Mouse (Mus musculus) retina, postnatal 1 day (tissue): ENCODE measurements around the gene Tmub2.
"Not testable (repeated sequence)": the region's sequence is repeated elsewhere in the genome, so short reads cannot be mapped to it uniquely, and the experiment has no call there.

Experiments used
- DNase-seq: peaks from one replicate; pipeline ENCODE4 v3.0.0-alpha.2; 2012

Gene Tmub2

GRCm38 (mm10) chr11:102280267-102280666, 4.5 kb upstream of the Tmub2 start:
- not testable (repeated sequence) for DNase-seq

- no peak for DNase-seq
These were observed 809 bp upstream of the Tmub2 start for GRCm38 (mm10) chr11:102283922-102284321.

GRCm38 (mm10) chr11:102285095-102285834, 534 bp downstream of the Tmub2 start:
- DNase-seq = no peak

- DNase-seq = no peak
These were observed 2.8 kb downstream of the Tmub2 start for GRCm38 (mm10) chr11:102287485-102287884.

- no peak for DNase-seq
These were observed 3.5 kb downstream of the Tmub2 start for GRCm38 (mm10) chr11:102288027-102288804.

- DNase-seq = no peak
These were observed 4.2 kb downstream of the Tmub2 start for GRCm38 (mm10) chr11:102288913-102289312.

GRCm38 (mm10) chr11:102289511-102290100, 4.9 kb downstream of the Tmub2 start:
- DNase-seq = no peak

GRCm38 (mm10) chr11:102290141-102290540, 5.4 kb downstream of the Tmub2 start:
- no peak for DNase-seq

- no peak for DNase-seq
These were observed 6.4 kb downstream of the Tmub2 start for GRCm38 (mm10) chr11:102291051-102291535.

GRCm38 (mm10) chr11:102293971-102294370, 9.2 kb downstream of the Tmub2 start:
- DNase-seq = no peak

GRCm38 (mm10) chr11:102294416-102294815, 9.7 kb downstream of the Tmub2 start:
- no peak for DNase-seq

GRCm38 (mm10) chr11:102294887-102295597, 10.3 kb downstream of the Tmub2 start:
- DNase-seq = peak; percentile 33

GRCm38 (mm10) chr11:102295598-102296471, 11.1 kb downstream of the Tmub2 start:
- peak; percentile 78 for DNase-seq

GRCm38 (mm10) chr11:102296491-102297472, 12.1 kb downstream of the Tmub2 start, which contains the start of gene Atxn7l3:
TSS of gene Atxn7l3 (minus strand) at chr11:102296631.
- peak; percentile 99 for DNase-seq

GRCm38 (mm10) chr11:102297577-102298556, 13.1 kb downstream of the Tmub2 start:
- DNase-seq = no peak

GRCm38 (mm10) chr11:102299839-102300238, 15.1 kb downstream of the Tmub2 start:
- DNase-seq = peak; percentile 83

GRCm38 (mm10) chr11:102304141-102304540, 19.4 kb downstream of the Tmub2 start:
- DNase-seq = no peak

GRCm38 (mm10) chr11:102305359-102305758, 20.6 kb downstream of the Tmub2 start:
- DNase-seq = no peak

- DNase-seq = no peak
These were observed 23.4 kb downstream of the Tmub2 start for GRCm38 (mm10) chr11:102308104-102308503.
